Mouse (Mus musculus): ENCODE data around the gene Hnrnpu.
A peak's percentile ranks its signal among the peaks of the same experiment; 100 is the strongest.
"Not testable (repeated sequence)": the region's sequence is repeated elsewhere in the genome, so short reads cannot be mapped to it uniquely, and the experiment has no call there.

Hnrnpu gene

GRCm38 (mm10) chr1:178310128-178310527 is 27.5 kb downstream of the Hnrnpu start:
- DNase-seq: no peak

GRCm38 (mm10) chr1:178309487-178309886 is 28.1 kb downstream of the Hnrnpu start:
- no peak for DNase-seq

- peak; percentile 60 to 82 for DNase-seq
Measured at GRCm38 (mm10) chr1:178303425-178303824, 34.2 kb downstream of the Hnrnpu start.

DNA sequence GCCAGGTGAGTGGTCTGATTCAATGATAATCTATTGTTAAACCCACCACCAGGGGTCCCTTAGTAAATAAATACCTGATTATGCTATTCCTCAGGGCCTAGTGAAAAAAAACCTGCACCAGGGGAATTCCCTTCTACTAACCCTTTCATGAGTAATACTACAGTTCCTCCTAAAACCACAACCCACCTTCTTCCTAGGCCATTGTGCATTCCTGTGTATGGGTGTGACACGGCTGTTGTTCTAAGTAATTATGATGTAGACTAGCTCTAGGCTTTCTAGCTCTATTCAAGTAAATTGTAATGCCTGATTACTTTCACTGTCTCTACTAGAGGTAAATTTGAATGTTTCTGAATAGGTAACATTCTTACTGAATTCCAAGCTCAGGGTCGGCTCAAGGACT is 36.3 kb downstream of the Hnrnpu start:
- not testable (repeated sequence) for DNase-seq

GRCm38 (mm10) chr1:178294051-178294450 is 43.5 kb downstream of the Hnrnpu start:
- no peak for DNase-seq

DNA sequence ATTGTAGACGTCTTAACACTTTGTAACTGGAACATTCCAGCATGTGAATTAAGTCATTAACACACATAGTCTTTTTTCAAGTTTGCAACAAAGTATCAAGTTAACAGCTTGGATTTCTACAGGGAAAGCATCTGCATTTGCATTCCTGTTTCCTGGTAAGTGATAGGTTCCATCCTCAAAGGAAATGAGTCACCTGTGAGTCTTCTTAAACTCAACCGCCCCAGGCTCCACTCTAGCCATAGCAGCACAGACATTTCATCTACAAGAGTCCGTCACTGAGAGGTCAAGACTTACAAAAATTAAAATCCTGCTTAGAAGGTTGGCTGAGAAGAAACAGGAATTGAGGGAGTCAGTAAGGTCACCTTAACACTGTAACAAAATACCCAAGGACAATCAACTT is 45.9 kb downstream of the Hnrnpu start:
- no peak for DNase-seq

GRCm38 (mm10) chr1:178287601-178288176 is 49.9 kb downstream of the Hnrnpu start:
- no peak for DNase-seq

DNA sequence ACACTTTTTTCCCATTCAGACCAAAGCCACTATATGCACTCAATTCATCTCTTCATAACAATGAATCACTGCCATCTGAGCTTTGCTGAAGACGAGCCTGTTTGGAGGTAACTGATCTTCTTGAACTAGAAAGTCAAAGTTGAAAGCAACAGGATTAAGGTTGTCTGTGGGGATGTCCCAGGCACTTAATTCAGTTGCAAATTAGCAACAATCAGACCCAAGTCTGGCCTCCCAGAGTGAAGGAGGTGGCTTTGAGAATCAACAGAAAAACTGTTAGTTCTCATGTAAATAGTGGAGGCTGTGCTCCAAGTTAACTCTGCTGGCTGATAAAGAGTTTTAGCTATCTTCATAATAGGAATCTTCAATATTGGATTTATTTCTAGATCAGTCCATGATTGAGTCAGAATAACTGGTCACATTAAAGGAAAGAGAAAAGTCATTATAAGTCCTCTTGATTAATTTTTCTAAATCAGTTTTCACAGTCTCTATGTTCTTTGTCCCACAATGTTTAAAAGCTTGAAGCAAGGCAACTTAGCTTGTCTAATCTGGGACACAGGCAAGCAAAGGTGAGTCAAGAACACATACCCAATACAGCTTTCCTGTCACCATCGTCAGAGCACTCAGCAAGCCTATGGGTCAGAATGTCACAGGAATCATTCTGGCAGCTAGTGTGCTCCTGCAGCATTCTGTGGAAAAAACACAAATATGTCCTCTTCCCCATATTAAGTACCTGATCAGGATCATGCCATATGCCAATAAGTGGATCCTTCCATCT is 53.5 kb downstream of the Hnrnpu start:
- DNase-seq: no peak

DNA sequence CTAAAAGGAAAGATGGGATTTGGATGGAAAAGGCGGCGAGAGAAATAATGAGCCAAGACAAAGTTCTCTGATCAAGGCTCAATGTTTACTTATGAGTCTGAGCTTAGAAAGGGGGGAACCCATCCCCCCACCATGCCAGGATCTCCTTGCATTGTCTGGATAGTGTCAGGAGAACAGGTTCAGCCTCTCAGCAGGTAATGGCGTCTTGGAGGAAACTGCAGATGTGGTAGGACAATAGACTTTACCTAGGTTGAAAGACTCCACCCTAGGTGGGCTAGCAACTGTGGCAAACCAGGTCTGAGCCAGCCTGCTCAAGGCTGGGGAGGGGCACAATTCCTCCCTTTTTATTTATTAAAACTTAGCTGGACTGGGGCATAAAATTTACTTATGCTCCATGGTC is 54.3 kb downstream of the Hnrnpu start:
- not testable (repeated sequence) for DNase-seq

DNA sequence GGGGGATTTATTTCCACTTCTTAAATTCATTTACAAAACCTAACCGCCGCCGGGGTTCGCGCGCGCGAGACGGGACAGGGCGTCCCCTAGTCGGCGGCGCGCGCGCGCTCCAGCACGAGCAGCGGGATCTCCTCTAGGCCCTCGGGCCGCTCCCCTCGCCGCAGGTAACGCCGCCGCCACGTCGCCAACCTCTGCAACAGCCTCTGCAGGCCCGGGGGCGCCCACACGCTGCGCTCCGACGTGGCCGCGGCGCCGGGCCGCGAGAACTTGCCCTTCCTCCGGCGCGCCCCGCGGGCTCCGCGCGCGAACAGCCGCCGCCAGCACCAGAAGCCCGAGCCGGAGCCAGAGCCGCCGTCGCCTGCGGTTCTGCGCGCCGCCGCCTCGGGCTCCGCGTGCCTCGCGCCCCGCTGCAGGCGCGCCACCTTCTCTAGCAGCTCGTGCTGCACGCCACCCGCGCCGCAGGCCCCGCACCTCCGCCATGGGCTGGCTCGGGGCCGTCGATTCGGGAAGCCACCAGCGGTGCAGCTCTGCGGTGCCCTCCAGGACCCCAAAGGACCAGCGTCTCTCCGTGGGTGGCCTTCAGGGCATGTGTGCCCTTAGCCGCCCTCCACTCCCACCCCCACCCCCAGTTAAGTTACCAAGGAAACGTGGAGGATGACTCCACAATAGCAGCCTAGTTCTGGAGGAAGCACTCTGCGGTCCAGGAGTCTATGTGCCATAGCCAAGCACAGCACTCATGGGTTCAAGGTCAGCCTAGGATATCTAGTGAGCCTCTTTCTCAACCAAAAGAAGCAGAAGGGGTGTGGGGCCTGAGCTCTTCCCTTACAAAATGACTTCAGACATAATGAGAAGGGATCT is 61.3 kb downstream of the Hnrnpu start:
- peak; percentile 8 to 19 for DNase-seq

GRCm38 (mm10) chr1:178275738-178276053 is 61.9 kb downstream of the Hnrnpu start:
- no peak for DNase-seq

DNA sequence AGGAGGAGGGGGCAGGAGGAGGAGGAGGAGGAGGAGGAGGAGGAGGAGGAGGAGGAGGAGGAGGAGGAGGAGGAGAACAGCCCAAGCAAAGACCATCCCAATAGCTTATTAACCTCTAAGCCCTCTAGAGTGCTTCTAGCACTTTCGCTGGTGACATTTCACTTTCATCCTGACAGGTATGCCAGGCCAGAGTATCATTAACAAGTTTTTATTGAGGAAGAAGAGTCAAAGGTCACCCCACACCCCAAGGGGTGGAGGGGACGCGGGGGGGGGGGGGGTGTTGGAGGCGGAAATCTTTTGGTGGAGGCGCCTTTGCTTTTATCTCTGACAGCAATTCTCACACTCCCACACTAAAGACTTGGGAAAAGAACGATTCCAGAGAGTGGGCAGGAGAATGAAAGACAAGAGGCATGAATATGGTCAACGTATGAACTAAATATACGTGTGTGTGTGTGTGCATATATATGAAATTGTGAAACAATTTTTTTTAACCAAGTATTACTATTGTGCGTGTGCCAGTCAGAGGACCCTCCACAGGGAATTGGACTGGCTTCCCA is 62.3 kb downstream of the Hnrnpu start:
- DNase-seq: no peak
